Mouse (Mus musculus) embryonic fibroblast, embryonic 13.5 days (primary cell): ENCODE data around the gene Apoa1. TPM values are rescaled to one million over a fixed set of nuclear protein-coding genes. Genes with fewer than 3 reads are reported as not detected.
A peak's percentile ranks its signal among the peaks of the same experiment; 100 is the strongest.

Experiments used
- H3K27ac ChIP-seq: 2 replicates; pipeline ENCODE4 v1.5.1; 2012; ENCODE audit warnings: low read length, control low read depth, inconsistent platforms; ENCODE audit not compliant: insufficient read depth
- H3K4me1 ChIP-seq: 2 replicates; pipeline ENCODE4 v1.6.1; 2011; ENCODE audit warnings: low read length; ENCODE audit not compliant: control insufficient read depth, insufficient read depth
- H3K4me3 ChIP-seq: 2 replicates; pipeline ENCODE4 v1.5.1; 2011; ENCODE audit warnings: mild to moderate bottlenecking, control low read depth, low read length; ENCODE audit not compliant: insufficient read depth
- CTCF ChIP-seq: IDR thresholded peaks from 2 replicates; pipeline ENCODE4 v1.5.1; 2011; ENCODE audit warnings: mild to moderate bottlenecking, control low read depth, low read length, moderate library complexity, borderline replicate concordance; ENCODE audit not compliant: insufficient read depth
- POLR2A ChIP-seq: IDR thresholded peaks from 2 replicates; pipeline ENCODE4 v1.6.1; 2011; ENCODE audit warnings: low read depth, mild to moderate bottlenecking, control low read depth, low read length, moderate library complexity
- polyA plus RNA-seq: library from polyadenylated mRNA; stranded (reverse); fragments of >200 nt; gene quantifications from 2 replicates; pipeline ENCODE4 v1.2.4, GENCODE M21; 2011; ENCODE audit warnings: low read depth; ENCODE audit not compliant: missing spikeins, insufficient read length

Apoa1 gene
- polyA plus RNA-seq, 1 experiment = not detected

GRCm38 (mm10) chr9:46246752-46247324 is 18.5 kb downstream of the Apoa1 start:
- no peak overlapping the region for H3K4me3 ChIP-seq
- no peak overlapping the region for H3K27ac ChIP-seq
- no peaks in the 10 kb centered on the region for H3K4me1 ChIP-seq
- no peak for TF ChIP-seq POLR2A
- TF ChIP-seq CTCF = peak; percentile 69

GRCm38 (mm10) chr9:46256177-46256576 is 27.8 kb downstream of the Apoa1 start:
- Histone ChIP-seq H3K4me1 (no peaks in the 10 kb centered on the region), H3K27ac (no peak overlapping the region), H3K4me3 (no peak overlapping the region)
- TF ChIP-seq CTCF = no peak
- TF ChIP-seq POLR2A = no peak

- TF ChIP-seq POLR2A (no peak), CTCF (no peak)
- Histone ChIP-seq H3K4me3 (no peak overlapping the region), H3K4me1 (no peaks in the 10 kb centered on the region), H3K27ac (no peak overlapping the region)
Measured at GRCm38 (mm10) chr9:46256658-46257385, 28.4 kb downstream of the Apoa1 start.

GRCm38 (mm10) chr9:46257546-46257945 is 29.2 kb downstream of the Apoa1 start:
- Histone ChIP-seq H3K27ac (no peak overlapping the region), H3K4me3 (no peak overlapping the region), H3K4me1 (no peaks in the 10 kb centered on the region)
- no peak for TF ChIP-seq CTCF
- no peak for TF ChIP-seq POLR2A

GRCm38 (mm10) chr9:46259111-46259510 is 30.7 kb downstream of the Apoa1 start:
- TF ChIP-seq POLR2A (no peak), CTCF (no peak)
- no peaks in the 10 kb centered on the region for H3K4me1 ChIP-seq
- H3K27ac ChIP-seq = no peak overlapping the region
- H3K4me3 ChIP-seq = no peak overlapping the region

- no peaks in the 10 kb centered on the region for H3K4me1 ChIP-seq
- no peak for TF ChIP-seq CTCF
- no peak for TF ChIP-seq POLR2A
- H3K27ac ChIP-seq = no peak overlapping the region
- no peak overlapping the region for H3K4me3 ChIP-seq
Measured at GRCm38 (mm10) chr9:46261131-46261530, 32.8 kb downstream of the Apoa1 start.

GRCm38 (mm10) chr9:46268343-46268873 is 40.0 kb downstream of the Apoa1 start, which contains the start of gene Apoa5:
Gene Apoa5 (plus strand): TSS chr9:46268633.
- H3K4me1 ChIP-seq = no peaks in the 10 kb centered on the region
- no peak within 1 kb of the TSS for H3K27ac ChIP-seq
- TF ChIP-seq CTCF (no peak), POLR2A (no peak)
- H3K4me3 ChIP-seq = no peak within 1 kb of the TSS

- Histone ChIP-seq H3K4me1 (no peaks in the 10 kb centered on the region), H3K4me3 (no peak overlapping the region), H3K27ac (no peak overlapping the region)
- TF ChIP-seq CTCF (no peak), POLR2A (no peak)
Measured at GRCm38 (mm10) chr9:46269125-46269524, 40.7 kb downstream of the Apoa1 start.

GRCm38 (mm10) chr9:46270782-46271181 is 42.4 kb downstream of the Apoa1 start:
- Histone ChIP-seq H3K4me3 (no peak overlapping the region), H3K27ac (no peak overlapping the region), H3K4me1 (no peaks in the 10 kb centered on the region)
- no peak for TF ChIP-seq POLR2A

- no peak overlapping the region for H3K4me3 ChIP-seq
- H3K4me1 ChIP-seq = no peaks in the 10 kb centered on the region
- TF ChIP-seq POLR2A (no peak), CTCF (no peak)
- no peak overlapping the region for H3K27ac ChIP-seq
Measured at GRCm38 (mm10) chr9:46272070-46272469, 43.7 kb downstream of the Apoa1 start.
